Mouse (Mus musculus) cortical plate, adult 2 months (tissue): Measurements from ENCODE around the gene Cox8b.

Source experiments
- CTCF ChIP-seq: fragments of 200-500 bp; IDR thresholded peaks from 2 replicates; pipeline ENCODE4 v1.5.1; 2011; ENCODE audit warnings: mild to moderate bottlenecking, control low read depth, low read length; ENCODE audit not compliant: insufficient read depth; ENCODE audit errors: extremely low read depth
- POLR2A ChIP-seq: fragments of 200-500 bp; IDR thresholded peaks from 2 replicates; pipeline ENCODE4 v1.6.1; 2011; ENCODE audit warnings: mild to moderate bottlenecking, low read length, control low read depth; ENCODE audit not compliant: insufficient read depth; ENCODE audit errors: extremely low read depth

GRCm38 (mm10) chr7:140939669-140940171, 39.5 kb upstream of the Cox8b start:
- no peak for TF ChIP-seq POLR2A
- no peak for TF ChIP-seq CTCF
